Mouse (Mus musculus): ENCODE data around the gene Cyb5b. TPM values are rescaled to one million over a fixed set of nuclear protein-coding genes. Genes with fewer than 3 reads are reported as not detected.

Cyb5b gene
- polyA plus RNA-seq (2021; fragmentation: Nextera tagmentation): 48.3 and 62.1 TPM in 2 replicates
- long read RNA-seq, experiment 1, full-length matches to known transcripts: 57 of 124 reads
- long read RNA-seq, experiment 1, partial matches to known transcripts: 1 of 124 reads
- long read RNA-seq, experiment 1, other reads (novel, unspliced or antisense): 66 of 124 reads
- long read RNA-seq, experiment 2, full-length matches to known transcripts: 642 of 709 reads
- long read RNA-seq, experiment 2, partial matches to known transcripts: 50 of 709 reads
- long read RNA-seq, experiment 2, other reads (novel, unspliced or antisense): 17 of 709 reads

GRCm38 (mm10) chr8:107150404-107151157, at the start of gene Cyb5b:
TSS of gene Cyb5b (plus strand) at chr8:107150640.

Other genes with a start within 250 kb of the Cyb5b start
- gene Sntb2, start 214.9 kb upstream of the Cyb5b start, polyA plus RNA-seq (2021; fragmentation: Nextera tagmentation): 3.3 and 3.6 TPM in 2 replicates
- gene Vps4a, start 119.4 kb upstream of the Cyb5b start, polyA plus RNA-seq (2021; fragmentation: Nextera tagmentation): 109 and 128 TPM in 2 replicates
- gene Pdf, start 102.0 kb upstream of the Cyb5b start, polyA plus RNA-seq (2021; fragmentation: Nextera tagmentation): 51.7 and 54.3 TPM in 2 replicates
- 54.3 and 75.4 TPM in 2 replicates for gene Cog8, start 94.0 kb upstream of the Cyb5b start, polyA plus RNA-seq (2021; fragmentation: Nextera tagmentation)
- gene Nip7, start 93.8 kb upstream of the Cyb5b start, polyA plus RNA-seq (2021; fragmentation: Nextera tagmentation): 26.4 and 31.4 TPM in 2 replicates
- gene Tmed6, start 85.0 kb upstream of the Cyb5b start, polyA plus RNA-seq (2021; fragmentation: Nextera tagmentation): not detected in 2 replicates
- 4.9 and 5.0 TPM in 2 replicates for gene Terf2, start 54.1 kb upstream of the Cyb5b start, polyA plus RNA-seq (2021; fragmentation: Nextera tagmentation)
- 4.6 and 5.7 TPM in 2 replicates for gene Nfat5, start 142.8 kb downstream of the Cyb5b start, polyA plus RNA-seq (2021; fragmentation: Nextera tagmentation)